Mouse (Mus musculus): Measurements from ENCODE around the gene Gm5105.

DNA sequence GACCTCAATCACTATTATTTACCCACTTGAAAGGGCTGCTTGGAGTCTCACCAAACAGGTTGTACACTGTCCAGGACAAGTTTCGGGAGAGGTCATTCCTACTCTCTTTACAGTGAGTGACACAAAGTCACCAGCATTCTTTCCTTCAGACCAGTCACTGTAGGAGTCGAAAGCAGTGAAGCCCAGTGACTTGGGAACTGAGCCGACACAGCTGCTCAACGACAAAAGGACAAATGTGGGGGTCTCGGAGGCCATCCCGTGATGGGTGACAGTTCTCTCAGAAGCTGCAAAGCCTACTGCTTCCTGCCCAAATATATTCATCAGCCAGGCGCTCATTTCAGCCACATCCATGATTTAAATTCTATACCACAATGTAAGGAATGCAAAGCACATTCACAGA is 10.2 kb downstream of the Gm5105 start:
- TF ChIP-seq GATA1 (IDR thresholded peaks at IDR 0.05; ENCODE audit: borderline replicate concordance, low read length) (no peak), FLI1 (IDR thresholded peaks at IDR 0.05; ENCODE audit: low read length) (no peak)
